Mouse (Mus musculus) common myeloid progenitor, adult 5-6 weeks (primary cell): ENCODE data around the gene Plcd3. TPM values are rescaled to one million over a fixed set of nuclear protein-coding genes. Genes with fewer than 3 reads are reported as not detected.
A peak's percentile ranks its signal among the peaks of the same experiment; 100 is the strongest.

ENCODE experiments used
- ATAC-seq: replicated peaks from 2 replicates; pipeline ENCODE4 v1.8.0; 2016; ENCODE audit warnings: low read depth, mild to moderate bottlenecking, moderate TSS enrichment, inconsistent platforms; ENCODE audit not compliant: poor library complexity, severe bottlenecking
- total RNA-seq: library from RNA; stranded (forward); fragments of 200-1000, 187-1606 nt; gene quantifications from 2 replicates; pipeline ENCODE4 v1.2.3, GENCODE M21; 2017

Gene Plcd3
- total RNA-seq, 1 experiment from 2014 or later = 0.27 TPM

- ATAC-seq = peak; percentile 92
Measured at GRCm38 (mm10) chr11:103028176-103028891, 73.1 kb downstream of the Plcd3 start, which contains the start of the genes Nmt1 and Dcakd. Gene Nmt1 (plus strand): TSS chr11:103028190. Gene Dcakd (minus strand): TSS chr11:103028333.

- peak; percentile 16 for ATAC-seq
Measured at GRCm38 (mm10) chr11:103027570-103028175, 73.8 kb downstream of the Plcd3 start.

- ATAC-seq = no peak
Measured at GRCm38 (mm10) chr11:103026901-103027300, 74.6 kb downstream of the Plcd3 start.

GRCm38 (mm10) chr11:103023974-103024373 lies 77.5 kb downstream of the Plcd3 start:
- ATAC-seq = no peak

- ATAC-seq = no peak
Measured at GRCm38 (mm10) chr11:103020713-103021335, 80.6 kb downstream of the Plcd3 start.

Other genes with a start within 250 kb of the Plcd3 start
- gene Eftud2, start 220.7 kb downstream of the Plcd3 start, total RNA-seq = 143 and 191 TPM in 2 replicates
- not detected in 2 replicates for gene Ccdc103, start 220.5 kb downstream of the Plcd3 start, total RNA-seq
- gene Fam187a, start 216.5 kb downstream of the Plcd3 start, total RNA-seq = not detected in 2 replicates
- 0.37 TPM in 1 of 2 replicates, not detected in the other for gene Gfap, start 200.7 kb downstream of the Plcd3 start, total RNA-seq
- gene Kif18b, start 176.5 kb downstream of the Plcd3 start, total RNA-seq = 16.2 and 17.3 TPM in 2 replicates
- gene C1ql1, start 155.0 kb downstream of the Plcd3 start, total RNA-seq = not detected in 2 replicates
- 32.2 and 37.7 TPM in 2 replicates for gene Nmt1, start 73.5 kb downstream of the Plcd3 start, total RNA-seq
- 13.2 and 18.7 TPM in 2 replicates for gene Dcakd, start 73.3 kb downstream of the Plcd3 start, total RNA-seq
- gene Acbd4, start within 50 bp of the Plcd3 start, total RNA-seq = 9.2 and 9.3 TPM in 2 replicates
- gene Hexim1, start 14.6 kb upstream of the Plcd3 start, total RNA-seq = 26.6 and 28.0 TPM in 2 replicates
- gene Hexim2, start 30.8 kb upstream of the Plcd3 start, total RNA-seq = 2.1 and 2.6 TPM in 2 replicates
- gene Fmnl1, start 69.4 kb upstream of the Plcd3 start, total RNA-seq = 28.4 and 81.9 TPM in 2 replicates
- gene 1700023F06Rik, start 106.9 kb upstream of the Plcd3 start, total RNA-seq = not detected in 2 replicates
- gene Spata32, start 116.8 kb upstream of the Plcd3 start, total RNA-seq = 0.96 TPM in 1 of 2 replicates, not detected in the other
- 3.7 and 18.4 TPM in 2 replicates for gene Map3k14, start 165.8 kb upstream of the Plcd3 start, total RNA-seq